Mouse (Mus musculus) adrenal gland, adult 2 months (tissue): Measurements from ENCODE around the gene Rps6ka5. TPM values are rescaled to one million over a fixed set of nuclear protein-coding genes. Genes with fewer than 3 reads are reported as not detected.

Experiments used
- DNase-seq: peaks from one replicate; pipeline ENCODE4 v3.0.0; 2021
- polyA plus RNA-seq: library from polyadenylated mRNA; depleted of rRNA; stranded (reverse); fragments of >200 nt; gene quantifications from 2 replicates; pipeline ENCODE4 v1.2.3, GENCODE M21; 2012
- total RNA-seq, 2 experiments: library from RNA; stranded (reverse); gene quantifications; 2 replicates each; pipeline ENCODE4 v1.2.3; 2021

The Rps6ka5 gene
- total and polyA plus RNA-seq, 3 experiments = 0.27 to 8.5 (median 5.1) TPM

- DNase-seq = no peak
Measured at GRCm38 (mm10) chr12:100529651-100530050, 197.1 kb downstream of the Rps6ka5 start.

GRCm38 (mm10) chr12:100529172-100529571, 197.6 kb downstream of the Rps6ka5 start:
- DNase-seq = peak; percentile 91

- DNase-seq = peak; percentile 81
Measured at GRCm38 (mm10) chr12:100528246-100528645, 198.5 kb downstream of the Rps6ka5 start.

GRCm38 (mm10) chr12:100527753-100528152, 199.0 kb downstream of the Rps6ka5 start:
- peak; percentile 78 for DNase-seq

- DNase-seq = peak; percentile 3
Measured at GRCm38 (mm10) chr12:100527241-100527640, 199.5 kb downstream of the Rps6ka5 start.

GRCm38 (mm10) chr12:100525939-100526338, 200.8 kb downstream of the Rps6ka5 start:
- peak; percentile 78 for DNase-seq

GRCm38 (mm10) chr12:100520794-100521186, 206.0 kb downstream of the Rps6ka5 start, which contains the start of gene Ttc7b:
Gene Ttc7b, minus strand, starts transcription at chr12:100520826.
- peak; percentile 73 for DNase-seq

- peak; percentile 81 for DNase-seq
Measured at GRCm38 (mm10) chr12:100520077-100520793, 206.5 kb downstream of the Rps6ka5 start.

- peak; percentile 70 for DNase-seq
Measured at GRCm38 (mm10) chr12:100519684-100520076, 207.1 kb downstream of the Rps6ka5 start.

GRCm38 (mm10) chr12:100517371-100517770, 209.4 kb downstream of the Rps6ka5 start:
- DNase-seq = no peak

- no peak for DNase-seq
Measured at GRCm38 (mm10) chr12:100516161-100516838, 210.5 kb downstream of the Rps6ka5 start.

GRCm38 (mm10) chr12:100515493-100515892, 211.3 kb downstream of the Rps6ka5 start:
- no peak for DNase-seq

GRCm38 (mm10) chr12:100514611-100515010, 212.2 kb downstream of the Rps6ka5 start:
- peak; percentile 63 for DNase-seq

GRCm38 (mm10) chr12:100513131-100513530, 213.7 kb downstream of the Rps6ka5 start:
- no peak for DNase-seq

GRCm38 (mm10) chr12:100512641-100513040, 214.1 kb downstream of the Rps6ka5 start:
- no peak for DNase-seq

GRCm38 (mm10) chr12:100509615-100510282, 217.0 kb downstream of the Rps6ka5 start:
- DNase-seq = peak; percentile 47

GRCm38 (mm10) chr12:100508668-100509067, 218.1 kb downstream of the Rps6ka5 start:
- no peak for DNase-seq

- no peak for DNase-seq
Measured at GRCm38 (mm10) chr12:100505484-100505883, 221.3 kb downstream of the Rps6ka5 start.

GRCm38 (mm10) chr12:100504585-100504984, 222.2 kb downstream of the Rps6ka5 start:
- no peak for DNase-seq

GRCm38 (mm10) chr12:100503659-100504058, 223.1 kb downstream of the Rps6ka5 start:
- no peak for DNase-seq

GRCm38 (mm10) chr12:100502544-100502943, 224.2 kb downstream of the Rps6ka5 start:
- DNase-seq = no peak

GRCm38 (mm10) chr12:100501261-100501660, 225.5 kb downstream of the Rps6ka5 start:
- no peak for DNase-seq

- no peak for DNase-seq
Measured at GRCm38 (mm10) chr12:100499469-100499868, 227.3 kb downstream of the Rps6ka5 start.
